Mouse (Mus musculus): ENCODE measurements around the gene Gm10251.
"Not testable (repeated sequence)": the region's sequence is repeated elsewhere in the genome, so short reads cannot be mapped to it uniquely, and the experiment has no call there.

The Gm10251 gene

DNA sequence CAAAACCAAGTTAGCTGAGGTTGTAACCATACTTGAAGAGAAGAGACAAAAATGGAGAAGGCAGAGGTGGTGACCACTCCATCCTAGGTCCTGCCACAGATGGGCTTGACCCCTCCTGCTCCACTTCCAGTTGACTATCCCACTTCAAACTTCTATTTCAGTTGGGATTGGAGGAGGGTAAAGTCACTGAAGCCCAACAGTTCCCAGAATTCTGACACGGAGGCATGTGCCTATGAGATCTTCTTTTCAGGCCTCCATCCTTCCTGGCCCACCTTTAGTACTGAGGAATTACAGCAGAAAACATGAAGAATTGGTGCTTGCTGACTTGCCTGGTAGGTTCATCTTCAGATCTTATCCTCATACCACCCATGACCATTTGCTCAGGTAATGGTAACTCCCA, at the start of gene Gm10251:
Gm10251 (minus strand) TSS at position 101 of the 400 bp plus-strand sequence.
- not testable (repeated sequence) for DNase-seq

DNA sequence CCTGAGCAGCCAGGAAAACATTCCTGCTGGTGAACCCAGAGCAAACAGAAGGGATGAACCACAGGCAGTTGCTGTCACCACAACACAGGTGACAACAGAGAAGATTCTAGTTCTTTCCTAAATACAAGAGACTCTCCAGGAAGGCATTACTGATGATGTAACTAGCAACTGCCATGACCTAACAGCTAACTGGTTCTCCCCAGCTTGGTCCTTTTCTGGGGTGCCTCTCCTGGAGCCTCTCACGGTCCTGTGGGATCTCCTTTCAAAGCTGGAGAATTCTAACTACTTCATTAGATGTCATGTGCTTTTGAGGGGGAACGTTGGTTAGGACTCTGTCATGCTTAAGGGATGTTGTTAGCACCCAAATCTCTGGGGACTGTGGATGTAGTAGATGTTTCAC, 36.2 kb upstream of the Gm10251 start, which contains the start of gene Gm8050:
Gm8050 (minus strand) TSS at position 101 of the 400 bp plus-strand sequence.
- not testable (repeated sequence) for DNase-seq

DNA sequence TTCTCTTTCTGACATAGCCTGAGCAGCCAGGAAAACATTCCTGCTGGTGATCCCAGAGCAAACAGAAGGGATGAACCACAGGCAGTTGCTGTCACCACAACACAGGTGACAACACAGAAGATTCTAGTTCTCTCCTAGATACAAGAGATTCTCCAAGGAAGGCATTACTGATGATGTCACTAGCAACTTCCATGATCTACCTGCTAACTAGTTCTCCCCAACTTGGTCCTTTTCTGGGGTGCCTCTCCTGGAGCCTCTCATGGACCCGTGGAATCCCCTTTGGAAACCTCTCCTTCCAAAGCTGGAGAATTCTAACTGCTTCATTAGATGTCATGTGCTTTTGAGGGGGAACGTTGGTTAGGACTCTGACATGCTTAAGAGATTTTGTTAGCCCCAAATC, 61.7 kb downstream of the Gm10251 start, which contains the start of gene Gm3460:
Gm3460 (minus strand) TSS at position 101 of the 400 bp plus-strand sequence.
- DNase-seq, result not testable (repeated sequence)

DNA sequence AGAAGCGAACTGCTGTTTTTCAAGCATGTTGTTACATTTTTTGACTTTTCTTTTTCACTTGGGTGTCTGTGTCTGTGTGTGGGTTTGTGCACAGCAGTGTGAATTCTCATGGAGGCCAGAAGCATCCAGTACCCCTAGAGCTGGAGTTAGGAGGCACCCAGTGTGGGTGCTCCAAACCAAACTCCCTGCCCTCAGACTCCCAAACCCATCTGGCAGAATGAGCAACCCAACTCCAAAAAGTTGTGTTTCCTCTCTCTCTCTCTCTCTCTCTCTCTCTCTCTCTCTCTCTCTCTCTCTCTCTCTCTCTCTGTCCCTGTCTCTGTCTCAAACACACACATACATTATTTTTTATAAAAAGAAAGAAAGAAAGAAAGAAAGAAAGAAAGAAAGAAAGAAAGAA, 77.5 kb downstream of the Gm10251 start:
- not testable (repeated sequence) for DNase-seq

DNA sequence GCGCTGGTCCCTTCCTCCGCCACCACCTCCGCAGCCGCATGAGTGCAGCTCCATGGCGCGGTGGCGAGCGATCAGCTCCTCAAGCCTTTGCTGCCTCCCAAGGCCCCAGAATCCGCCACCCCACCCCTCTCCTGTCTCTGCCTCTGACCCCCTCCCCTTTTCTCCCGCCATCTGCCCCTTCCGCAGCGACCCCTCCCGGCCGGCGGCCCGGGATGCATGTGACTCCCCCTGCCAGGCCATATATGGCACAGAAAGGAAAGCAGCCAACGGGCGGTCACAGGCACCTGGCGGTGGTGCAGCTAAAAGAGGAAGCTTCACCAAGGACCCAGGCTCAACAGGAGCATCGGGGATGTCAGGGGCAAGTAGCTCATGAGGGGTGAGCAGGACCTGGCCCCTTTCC, 79.0 kb downstream of the Gm10251 start:
- DNase-seq, result not testable (repeated sequence)

DNA sequence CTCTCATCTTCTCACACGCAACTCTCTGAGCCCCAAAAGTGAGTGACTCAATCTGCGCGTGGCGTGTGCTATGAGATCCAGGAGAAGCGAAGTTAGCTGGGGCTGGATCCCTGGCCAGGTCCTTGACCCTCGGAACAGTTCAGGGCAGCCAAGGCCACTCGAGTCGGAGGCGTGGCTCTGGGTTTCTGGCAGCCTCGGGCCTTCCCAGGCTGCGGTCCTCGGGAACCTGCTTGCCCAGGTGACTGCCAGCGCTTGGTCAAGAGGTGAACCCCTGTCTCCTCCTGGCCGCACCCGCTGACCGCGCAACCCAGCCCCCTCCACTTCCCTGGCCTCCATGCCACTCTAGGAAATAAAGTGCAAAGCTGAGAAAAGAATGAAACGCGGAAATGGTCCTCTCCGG, 79.4 kb downstream of the Gm10251 start:
- DNase-seq, result not testable (repeated sequence)

DNA sequence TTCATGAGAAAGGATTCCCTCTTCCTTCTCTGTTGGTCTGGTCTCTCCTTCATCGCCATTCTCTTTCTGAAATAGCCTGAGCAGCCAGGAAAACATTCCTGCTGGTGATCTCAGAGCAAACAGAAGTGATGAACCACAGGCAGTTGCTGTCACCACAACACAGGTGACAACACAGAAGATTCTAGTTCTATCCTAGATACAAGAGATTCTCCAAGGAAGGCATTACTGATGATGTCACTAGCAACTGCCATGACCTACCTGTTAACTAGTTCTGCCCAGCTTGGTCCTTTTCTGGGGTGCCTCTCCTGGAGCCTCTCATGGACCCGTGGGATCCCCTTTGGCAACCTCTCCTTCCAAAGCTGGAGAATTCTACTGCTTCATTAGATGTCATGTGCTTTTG, 93.5 kb downstream of the Gm10251 start, which contains the start of gene Gm3629:
Gm3629 (minus strand) TSS at position 101 of the 400 bp plus-strand sequence.
- DNase-seq, result not testable (repeated sequence)
